Mouse (Mus musculus) intestine, embryonic 16.5 days (tissue): ENCODE measurements around the gene Fzr1. TPM values are rescaled to one million over a fixed set of nuclear protein-coding genes. Genes with fewer than 3 reads are reported as not detected.

Experiments used
- ATAC-seq: fragments of 200-750 bp; cut with Nextera tagmentation; 2 replicates; pipeline ENCODE4 v1.8.0; 2017; ENCODE audit warnings: moderate TSS enrichment, moderate library complexity
- H3K27ac ChIP-seq: fragments of 300-500 bp; sonication (generic); 2 replicates; pipeline ENCODE4 v1.5.1; 2014; ENCODE audit warnings: mild to moderate bottlenecking, low read length
- H3K27me3 ChIP-seq: fragments of 300-500 bp; sonication (generic); replicated peaks from 2 replicates; pipeline ENCODE4 v1.6.1; 2014; ENCODE audit warnings: low read length, control low read depth, mixed read lengths; ENCODE audit not compliant: control insufficient read depth, insufficient read depth
- H3K36me3 ChIP-seq: fragments of 300-500 bp; sonication (generic); 2 replicates; pipeline ENCODE4 v1.6.1; 2014; ENCODE audit warnings: low read length, control low read depth; ENCODE audit not compliant: control insufficient read depth, insufficient read depth
- H3K4me1 ChIP-seq: fragments of 300-500 bp; sonication (generic); 2 replicates; pipeline ENCODE4 v1.6.1; 2014; ENCODE audit warnings: low read length, control low read depth, mixed read lengths; ENCODE audit not compliant: control insufficient read depth, insufficient read depth
- H3K4me2 ChIP-seq: fragments of 300-500 bp; sonication (generic); 2 replicates; pipeline ENCODE4 v1.6.1; 2014; ENCODE audit warnings: low read depth, low read length, control low read depth
- H3K4me3 ChIP-seq: fragments of 300-500 bp; sonication (generic); 2 replicates; pipeline ENCODE4 v1.5.1; 2014; ENCODE audit warnings: mild to moderate bottlenecking, low read length
- H3K9ac ChIP-seq: fragments of 300-500 bp; sonication (generic); 2 replicates; pipeline ENCODE4 v1.6.1; 2014; ENCODE audit warnings: low read depth, low read length
- H3K9me3 ChIP-seq: fragments of 300-500 bp; sonication (generic); 2 replicates; pipeline ENCODE4 v1.6.1; 2016; ENCODE audit warnings: low read length, control low read depth; ENCODE audit not compliant: control insufficient read depth
- WGBS: fragments of 180-500 bp; shearing (Covaris S2); extraction: QIAGEN DNeasy Blood & Tissue Kit; methylation state at CpG from one replicate; pipeline ENCODE4 v1.1.7; 2014; 5-methylcytosine and 5-hydroxymethylcytosine counted together
- polyA plus RNA-seq: library from polyadenylated mRNA; unstranded; fragments of >200 nt; fragmentation: Nextera tagmentation; extraction: Ambion mirVana; gene quantifications from 2 replicates; pipeline ENCODE4 v1.2.1, GENCODE M21; 2015

Fzr1 gene
- polyA plus RNA-seq, 1 experiment from 2014 or later: 78.7 TPM

DNA sequence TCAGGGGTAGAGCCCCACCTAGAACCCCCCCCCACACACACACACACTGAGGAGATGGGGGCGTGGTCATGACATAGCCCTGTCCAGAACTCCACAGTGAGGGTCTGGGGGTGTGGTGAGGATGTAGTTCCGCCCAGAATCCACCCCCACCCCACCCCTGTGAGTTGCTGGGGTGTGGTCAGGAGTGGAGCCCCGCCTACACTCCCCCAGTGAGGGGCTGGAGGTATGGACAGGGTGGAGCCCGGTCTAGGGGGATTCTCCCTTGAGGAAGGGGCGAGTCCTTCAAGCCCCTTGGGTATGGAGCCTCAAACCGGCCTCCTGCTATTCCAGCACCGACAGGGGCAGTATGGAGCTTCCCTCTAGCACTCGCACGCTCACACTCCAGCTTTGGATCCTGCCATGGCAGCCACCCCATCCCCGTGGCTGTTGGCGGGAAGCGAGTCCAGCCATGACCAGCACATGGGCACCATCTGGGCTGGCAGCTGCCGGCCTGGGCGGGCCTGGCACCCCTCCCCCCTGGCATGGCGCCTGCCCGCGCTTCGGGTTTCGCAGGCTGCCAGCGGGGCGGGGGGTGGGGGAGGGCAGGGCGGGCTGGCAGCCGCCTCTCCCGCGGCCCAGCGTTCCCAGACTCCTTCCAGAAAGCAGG lies 38.4 kb upstream of the Fzr1 start:
- Histone ChIP-seq H3K4me1 (peaks cover 70% of the 10 kb centered on the region), H3K9me3 (no peaks in the 10 kb centered on the region), H3K27me3 (no peaks in the 10 kb centered on the region), H3K27ac (peak overlapping the region; percentile 74), H3K4me3 (peak overlapping the region; percentile 42), H3K9ac (peak overlapping the region; percentile 63), H3K36me3 (peaks cover 4% of the 10 kb centered on the region), H3K4me2 (peak overlapping the region; percentile 77)
- WGBS: 6% methylated on average over 22 of the region's 26 CpGs
- peak; percentile 63 for ATAC-seq

- peaks cover 4% of the 10 kb centered on the region for H3K36me3 ChIP-seq
- 70% methylated on average over 17 of the region's 17 CpGs for WGBS
- peaks cover 79% of the 10 kb centered on the region for H3K4me1 ChIP-seq
Observed at GRCm38 (mm10) chr10:81415549-81416310, 37.4 kb upstream of the Fzr1 start.

DNA sequence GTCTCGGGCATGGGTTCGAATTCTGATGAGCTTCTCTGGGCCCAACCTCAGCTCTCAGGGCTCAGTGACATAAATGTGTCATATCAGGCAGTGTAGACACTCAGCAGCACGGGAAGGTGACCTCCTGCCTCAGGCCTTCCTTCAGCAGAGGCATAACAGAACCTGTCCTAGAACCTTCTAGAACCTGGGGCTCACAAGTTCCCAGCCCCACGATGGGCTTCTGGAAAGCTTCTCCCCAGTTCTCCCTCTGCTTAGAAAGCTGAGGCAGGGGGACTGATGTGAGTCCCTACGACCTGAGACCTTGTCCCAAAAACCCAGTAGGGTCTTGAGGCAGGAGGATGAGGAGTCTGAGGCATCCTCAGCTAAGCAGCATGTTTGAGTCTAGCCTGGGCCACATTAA lies 36.8 kb upstream of the Fzr1 start:
- H3K9ac ChIP-seq: 0 out of 2 replicates have a peak overlapping the region, but pooled peaks have one; percentile 56
- no peak overlapping the region for H3K4me3 ChIP-seq
- H3K27ac ChIP-seq: no peak overlapping the region
- no peaks in the 10 kb centered on the region for H3K27me3 ChIP-seq
- H3K4me2 ChIP-seq: no peak overlapping the region
- H3K4me1 ChIP-seq: peaks cover 85% of the 10 kb centered on the region
- no peaks in the 10 kb centered on the region for H3K9me3 ChIP-seq
- peaks cover 4% of the 10 kb centered on the region for H3K36me3 ChIP-seq
- no peak for ATAC-seq
- WGBS: 75% methylated on average over 5 of the region's 5 CpGs

More at GRCm38 (mm10) chr10:81415549-81416310, 37.4 kb upstream of the Fzr1 start:
- H3K4me3 ChIP-seq: no peak overlapping the region
- H3K9ac ChIP-seq: 0 out of 2 replicates have a peak overlapping the region, but pooled peaks have one; percentile 5
- no peaks in the 10 kb centered on the region for H3K27me3 ChIP-seq
- no peaks in the 10 kb centered on the region for H3K9me3 ChIP-seq
- no peak overlapping the region for H3K27ac ChIP-seq
- no peak for ATAC-seq
- H3K4me2 ChIP-seq: no peak overlapping the region

- Histone ChIP-seq H3K4me2 (peak overlapping the region; percentile 33; the same call in 1 of the 2 replicates), H3K4me1 (peaks cover 90% of the 10 kb centered on the region), H3K9me3 (no peaks in the 10 kb centered on the region), H3K4me3 (no peak overlapping the region), H3K27me3 (no peaks in the 10 kb centered on the region), H3K27ac (peak overlapping the region; percentile 2; the same call in 1 of the 2 replicates), H3K36me3 (peaks cover 4% of the 10 kb centered on the region), H3K9ac (peak overlapping the region; percentile 56; the same call in 1 of the 2 replicates)
- no peak for ATAC-seq
Observed at GRCm38 (mm10) chr10:81414682-81415081, 36.4 kb upstream of the Fzr1 start.

- 30% methylated on average over 26 of the region's 26 CpGs for WGBS
- Histone ChIP-seq H3K4me1 (peaks cover 89% of the 10 kb centered on the region), H3K27ac (peak overlapping the region; percentile 91), H3K9ac (peak overlapping the region; percentile 56), H3K36me3 (peaks cover 4% of the 10 kb centered on the region), H3K4me3 (0 out of 2 replicates have a peak overlapping the region, but pooled peaks have one; percentile 1), H3K27me3 (no peaks in the 10 kb centered on the region), H3K4me2 (peak overlapping the region; percentile 33), H3K9me3 (no peaks in the 10 kb centered on the region)
- ATAC-seq: 0 out of 2 replicates have a peak, but pooled peaks have one; percentile 6
Observed at GRCm38 (mm10) chr10:81413310-81414261, 35.3 kb upstream of the Fzr1 start.

- peak overlapping the region; percentile 52 for H3K9ac ChIP-seq
- 72% methylated on average over 16 of the region's 16 CpGs for WGBS
Observed at GRCm38 (mm10) chr10:81412586-81413309, 34.4 kb upstream of the Fzr1 start.

GRCm38 (mm10) chr10:81411471-81412400 lies 33.4 kb upstream of the Fzr1 start:
- H3K4me2 ChIP-seq: peak overlapping the region; percentile 16
- peaks cover 3% of the 10 kb centered on the region; the same call in 1 of the 2 replicates for H3K27me3 ChIP-seq
- H3K36me3 ChIP-seq: peaks cover 4% of the 10 kb centered on the region
- H3K27ac ChIP-seq: peak overlapping the region; percentile 91
- WGBS: 44% methylated on average over 18 of the region's 18 CpGs
- H3K9ac ChIP-seq: peak overlapping the region; percentile 52
- peak; percentile 11; the same call in 1 of the 2 replicates for ATAC-seq
- H3K4me3 ChIP-seq: no peak overlapping the region
- no peaks in the 10 kb centered on the region for H3K9me3 ChIP-seq
- peaks cover 95% of the 10 kb centered on the region for H3K4me1 ChIP-seq

More at GRCm38 (mm10) chr10:81412586-81413309, 34.4 kb upstream of the Fzr1 start:
- Histone ChIP-seq H3K4me1 (peaks cover 95% of the 10 kb centered on the region), H3K4me3 (no peak overlapping the region), H3K36me3 (peaks cover 4% of the 10 kb centered on the region), H3K9me3 (no peaks in the 10 kb centered on the region), H3K27me3 (no peaks in the 10 kb centered on the region), H3K4me2 (no peak overlapping the region), H3K27ac (peak overlapping the region; percentile 91)
- no peak for ATAC-seq

- WGBS: 70% methylated on average over 9 of the region's 9 CpGs
- no peak for ATAC-seq
- Histone ChIP-seq H3K9me3 (no peaks in the 10 kb centered on the region), H3K4me2 (no peak overlapping the region), H3K36me3 (peaks cover 7% of the 10 kb centered on the region), H3K9ac (0 out of 2 replicates have a peak overlapping the region, but pooled peaks have one; percentile 21), H3K4me1 (peaks cover 94% of the 10 kb centered on the region), H3K27ac (peak overlapping the region; percentile 91), H3K4me3 (no peak overlapping the region), H3K27me3 (peaks cover 4% of the 10 kb centered on the region; the same call in 1 of the 2 replicates)
Observed at GRCm38 (mm10) chr10:81410981-81411380, 32.7 kb upstream of the Fzr1 start.
